Mouse (Mus musculus) midbrain, embryonic 13.5 days (tissue): Measurements from ENCODE around the gene Dclk2. TPM values are rescaled to one million over a fixed set of nuclear protein-coding genes. Genes with fewer than 3 reads are reported as not detected.

ENCODE experiments used
- ATAC-seq: fragments of 200-750 bp; cut with Nextera tagmentation; 2 replicates; pipeline ENCODE4 v1.8.0; 2017; ENCODE audit warnings: mild to moderate bottlenecking, moderate TSS enrichment, moderate library complexity
- H3K27ac ChIP-seq: fragments of 300-500 bp; sonication (generic); 2 replicates; pipeline ENCODE4 v1.5.1; 2015; ENCODE audit warnings: inconsistent platforms, mild to moderate bottlenecking, moderate library complexity
- H3K27me3 ChIP-seq: fragments of 300-500 bp; sonication (generic); 2 replicates; pipeline ENCODE4 v1.6.1; 2015; ENCODE audit warnings: mild to moderate bottlenecking, inconsistent platforms
- H3K36me3 ChIP-seq: fragments of 300-500 bp; sonication (generic); 2 replicates; pipeline ENCODE4 v1.6.1; 2015; ENCODE audit warnings: mild to moderate bottlenecking, inconsistent platforms
- H3K4me1 ChIP-seq: fragments of 300-500 bp; sonication (generic); replicated peaks from 2 replicates; pipeline ENCODE4 v1.6.1; 2015; ENCODE audit warnings: inconsistent platforms
- H3K4me2 ChIP-seq: fragments of 300-500 bp; sonication (generic); replicated peaks from 2 replicates; pipeline ENCODE4 v1.6.1; 2015; ENCODE audit warnings: moderate library complexity, mild to moderate bottlenecking, inconsistent platforms
- H3K4me3 ChIP-seq: fragments of 300-500 bp; sonication (generic); replicated peaks from 2 replicates; pipeline ENCODE4 v1.5.1; 2015; ENCODE audit warnings: mild to moderate bottlenecking, inconsistent platforms
- H3K9ac ChIP-seq: fragments of 300-500 bp; sonication (generic); replicated peaks from 2 replicates; pipeline ENCODE4 v1.6.1; 2015; ENCODE audit warnings: mild to moderate bottlenecking, inconsistent platforms
- H3K9me3 ChIP-seq: fragments of 300-500 bp; sonication (generic); 2 replicates; pipeline ENCODE4 v1.6.1; 2016; ENCODE audit warnings: mild to moderate bottlenecking, inconsistent platforms
- WGBS: fragments of 180-500 bp; shearing (Covaris S2); methylation state at CpG from one replicate; pipeline ENCODE4 v1.1.7; 2015; 5-methylcytosine and 5-hydroxymethylcytosine counted together
- polyA plus RNA-seq: library from polyadenylated mRNA; unstranded; fragments of >200 nt; fragmentation: Nextera tagmentation; extraction: Ambion mirVana; gene quantifications from 2 replicates; pipeline ENCODE4 v1.2.1, GENCODE M21; 2015

Gene Dclk2
- polyA plus RNA-seq, 1 experiment from 2014 or later, result 79.2 TPM

GRCm38 (mm10) chr3:86745769-86746512 is 174.7 kb downstream of the Dclk2 start:
- Histone ChIP-seq H3K27ac (peak overlapping the region; percentile 74), H3K9ac (no peak overlapping the region), H3K4me2 (peak overlapping the region; percentile 26), H3K27me3 (peaks cover 5% of the 10 kb centered on the region; the same call in 1 of the 2 replicates), H3K36me3 (no peaks in the 10 kb centered on the region), H3K4me1 (peaks cover 34% of the 10 kb centered on the region), H3K4me3 (no peak overlapping the region), H3K9me3 (no peaks in the 10 kb centered on the region)
- peak; percentile 81 for ATAC-seq
- WGBS, result 31% methylated on average over 10 of the region's 10 CpGs

GRCm38 (mm10) chr3:86745348-86745747 is 175.3 kb downstream of the Dclk2 start:
- ATAC-seq, result no peak
- H3K4me3 ChIP-seq, result no peak overlapping the region
- 0 out of 2 replicates have a peak overlapping the region, but pooled peaks have one; percentile 26 for H3K4me2 ChIP-seq
- WGBS, result 48% methylated on average over 4 of the region's 4 CpGs
- no peak overlapping the region for H3K9ac ChIP-seq
- H3K27ac ChIP-seq, result peak overlapping the region; percentile 74
- no peaks in the 10 kb centered on the region for H3K9me3 ChIP-seq
- H3K4me1 ChIP-seq, result peaks cover 29% of the 10 kb centered on the region
- H3K27me3 ChIP-seq, result peaks cover 5% of the 10 kb centered on the region; the same call in 1 of the 2 replicates
- no peaks in the 10 kb centered on the region for H3K36me3 ChIP-seq

DNA sequence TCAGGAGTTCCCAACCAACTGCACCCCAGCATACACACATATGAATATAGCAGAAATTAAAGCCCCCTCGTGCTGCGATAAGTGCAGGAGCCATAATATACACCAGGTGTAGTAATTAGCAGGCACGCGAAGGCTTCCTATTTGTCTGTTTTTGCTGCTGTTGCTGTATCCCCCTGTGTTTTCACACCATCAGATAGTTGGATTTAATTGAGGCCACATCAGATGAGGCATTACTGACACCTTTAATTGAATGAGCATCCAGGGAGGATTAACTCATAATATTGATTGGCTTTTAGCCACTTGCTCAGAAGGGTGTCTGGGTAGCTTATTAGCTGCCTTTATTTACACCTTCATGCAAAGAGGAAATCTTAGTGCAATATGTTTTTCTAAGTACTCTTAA is 180.9 kb downstream of the Dclk2 start:
- H3K4me2 ChIP-seq, result no peak overlapping the region
- 65% methylated on average over 4 of the region's 4 CpGs for WGBS
- no peak overlapping the region for H3K27ac ChIP-seq

GRCm38 (mm10) chr3:86738831-86739230 is 181.8 kb downstream of the Dclk2 start:
- no peak overlapping the region for H3K27ac ChIP-seq
- no peak for ATAC-seq
- 68% methylated on average over 3 of the region's 3 CpGs for WGBS

More for the DNA sequence above, 180.9 kb downstream of the Dclk2 start:
- no peak overlapping the region for H3K9ac ChIP-seq
- H3K36me3 ChIP-seq, result no peaks in the 10 kb centered on the region
- peaks cover 9% of the 10 kb centered on the region for H3K4me1 ChIP-seq
- ATAC-seq, result no peak
- H3K9me3 ChIP-seq, result no peaks in the 10 kb centered on the region
- no peaks in the 10 kb centered on the region for H3K27me3 ChIP-seq
- no peak overlapping the region for H3K4me3 ChIP-seq

More at GRCm38 (mm10) chr3:86738831-86739230, 181.8 kb downstream of the Dclk2 start:
- no peak overlapping the region for H3K4me2 ChIP-seq
- H3K4me3 ChIP-seq, result no peak overlapping the region
- peaks cover 8% of the 10 kb centered on the region for H3K4me1 ChIP-seq
- no peaks in the 10 kb centered on the region for H3K27me3 ChIP-seq
- no peaks in the 10 kb centered on the region for H3K36me3 ChIP-seq
- no peak overlapping the region for H3K9ac ChIP-seq
- H3K9me3 ChIP-seq, result no peaks in the 10 kb centered on the region

Other genes starting within 250 kb of the Dclk2 start
- 73.6 and 81.2 TPM in 2 replicates for gene Cd1d1, start 78.6 kb upstream of the Dclk2 start, polyA plus RNA-seq